Mouse (Mus musculus) liver, embryonic 14.5 days (tissue): ENCODE data around the gene Stk40.

Source experiments
- CTCF ChIP-seq: IDR thresholded peaks from 2 replicates; pipeline ENCODE4 v1.5.1; 2016; ENCODE audit warnings: antibody characterized with exemption, low read depth, control low read depth
- EP300 ChIP-seq: IDR thresholded peaks from 2 replicates; pipeline ENCODE4 v1.6.1; 2016; ENCODE audit warnings: antibody characterized with exemption, low read depth

GRCm38 (mm10) chr4:126109613-126110373 is 6.0 kb downstream of the Stk40 start:
- TF ChIP-seq CTCF, result no peak
- TF ChIP-seq EP300, result no peak
